Mouse (Mus musculus): Measurements from ENCODE around the gene Hsd17b1.
A peak's percentile ranks its signal among the peaks of the same experiment; 100 is the strongest.

The Hsd17b1 gene

DNA sequence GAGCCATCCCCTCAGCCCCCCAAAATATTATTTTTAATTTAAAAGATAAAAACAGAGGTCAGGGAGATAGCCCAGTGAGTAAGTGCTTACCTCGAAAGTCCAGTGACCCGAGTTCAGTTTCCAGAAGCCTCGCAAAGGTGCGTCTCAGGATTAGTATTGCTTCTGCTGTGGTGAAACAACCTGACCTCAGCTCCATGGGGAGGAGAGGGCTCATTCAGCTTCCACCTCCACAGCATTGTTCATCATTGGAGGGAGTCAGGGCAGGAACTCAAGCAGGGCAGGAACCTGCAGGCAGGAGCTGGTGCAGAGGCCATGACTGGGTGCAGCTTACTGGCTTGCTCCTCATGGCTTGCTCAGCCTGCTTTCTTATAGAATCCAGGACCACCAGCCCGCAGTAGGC, 17.2 kb upstream of the Hsd17b1 start:
- DNase-seq (ENCODE audit: low spot score in 2 of 2) = no peak

DNA sequence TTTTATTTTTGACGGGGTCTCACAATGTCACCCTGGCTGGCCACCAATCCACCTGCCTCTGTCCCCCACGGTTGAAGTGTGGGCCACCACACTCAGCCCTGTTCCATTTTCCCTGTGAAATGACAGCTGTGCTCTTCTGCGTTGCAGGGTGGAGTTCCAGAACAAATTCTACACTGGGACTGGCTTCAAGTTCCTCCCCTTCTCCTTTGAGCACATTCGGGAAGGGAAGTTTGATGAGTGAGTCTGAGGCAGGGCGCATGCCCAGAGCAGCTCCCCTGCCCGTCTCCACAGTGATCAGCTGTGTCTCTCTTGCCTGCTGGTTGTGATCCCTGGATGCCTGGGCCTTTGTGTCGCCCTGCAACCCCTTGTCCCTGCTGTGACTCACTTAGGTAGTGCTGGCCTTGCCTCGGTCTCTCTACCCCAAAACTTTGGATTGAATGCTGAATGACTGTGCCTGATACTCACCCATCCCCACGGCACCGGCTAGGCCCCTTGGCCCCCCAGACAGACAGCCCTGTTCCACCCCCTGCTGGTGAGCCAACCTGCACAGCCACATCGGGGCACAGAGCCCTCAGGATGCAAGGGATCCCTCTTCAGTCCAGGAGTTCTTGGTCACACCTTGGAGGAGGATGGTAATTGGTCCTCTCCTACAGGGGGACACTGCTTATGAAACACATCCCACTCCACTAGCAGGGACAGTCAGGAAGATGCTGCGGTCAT, 15.9 kb upstream of the Hsd17b1 start:
- DNase-seq (ENCODE audit: low spot score in 2 of 2) = no peak

DNA sequence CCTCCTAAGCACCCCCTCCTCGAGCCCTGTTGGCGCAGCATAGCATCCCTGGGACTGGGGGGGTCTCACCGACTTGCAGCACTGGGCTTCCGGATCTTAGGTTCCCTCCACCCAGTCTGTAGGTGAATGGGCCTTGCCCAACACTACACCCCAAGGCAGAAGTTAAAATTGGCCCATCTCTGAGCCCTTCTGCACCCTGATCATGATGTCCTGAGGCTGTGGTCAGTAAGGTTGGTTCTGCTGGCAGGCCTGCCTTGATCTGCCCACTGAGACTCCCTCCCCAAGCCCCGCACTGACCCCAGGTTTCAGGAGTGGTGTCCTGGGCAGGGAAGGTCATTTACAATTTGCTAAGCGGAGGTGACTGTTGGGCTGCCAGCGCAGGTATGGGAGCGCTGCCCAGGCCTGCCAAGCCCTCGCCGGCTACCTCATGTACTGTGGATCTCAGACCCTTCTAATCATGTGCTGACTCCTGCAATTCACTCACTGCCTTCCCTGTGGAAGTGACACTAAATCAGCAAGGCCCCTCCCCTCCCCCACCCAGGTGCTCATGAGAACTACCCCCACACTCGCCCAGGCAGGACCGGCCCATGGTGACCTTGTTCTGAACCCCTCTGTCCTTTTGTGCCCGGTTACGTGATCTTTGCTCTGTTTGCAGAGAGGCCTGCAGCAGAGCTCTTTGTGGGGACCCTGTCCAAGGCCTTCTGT, 15.1 kb upstream of the Hsd17b1 start:
- DNase-seq (ENCODE audit: low spot score in 2 of 2) = no peak

DNA sequence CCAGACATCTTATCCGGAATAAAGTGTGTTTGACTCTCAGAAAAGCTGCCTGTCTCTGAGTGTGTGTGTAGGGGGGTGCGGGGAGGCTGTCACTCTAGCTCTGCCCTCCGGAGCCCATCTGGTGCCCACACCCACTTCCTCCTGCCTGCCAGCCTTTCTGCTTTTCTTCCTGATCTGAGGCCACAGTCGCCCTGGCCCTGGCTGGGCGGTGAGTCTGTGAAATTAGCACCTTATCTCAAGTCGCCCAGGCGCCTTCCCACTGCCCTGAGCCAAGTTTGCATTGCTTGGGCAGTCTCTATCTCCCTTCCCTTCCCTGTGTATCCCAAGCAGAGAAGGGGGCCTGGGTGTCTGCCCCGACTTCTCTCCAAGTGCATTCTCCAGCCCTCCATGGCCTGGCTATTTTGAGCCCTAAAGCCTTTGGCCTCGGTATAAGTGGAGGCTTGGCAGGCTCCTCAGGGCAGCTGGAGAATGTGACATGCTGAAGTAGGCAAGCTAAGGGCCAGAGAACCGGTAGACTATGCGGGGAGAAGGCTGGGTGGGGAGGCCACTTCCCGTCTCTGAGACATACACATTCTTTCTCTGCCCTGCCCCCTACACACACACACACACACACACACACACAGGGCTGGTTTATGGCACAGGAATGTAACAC, 14.4 kb upstream of the Hsd17b1 start:
- DNase-seq (ENCODE audit: low spot score in 2 of 2) = peak in 1 of 2 experiments; percentile 42

DNA sequence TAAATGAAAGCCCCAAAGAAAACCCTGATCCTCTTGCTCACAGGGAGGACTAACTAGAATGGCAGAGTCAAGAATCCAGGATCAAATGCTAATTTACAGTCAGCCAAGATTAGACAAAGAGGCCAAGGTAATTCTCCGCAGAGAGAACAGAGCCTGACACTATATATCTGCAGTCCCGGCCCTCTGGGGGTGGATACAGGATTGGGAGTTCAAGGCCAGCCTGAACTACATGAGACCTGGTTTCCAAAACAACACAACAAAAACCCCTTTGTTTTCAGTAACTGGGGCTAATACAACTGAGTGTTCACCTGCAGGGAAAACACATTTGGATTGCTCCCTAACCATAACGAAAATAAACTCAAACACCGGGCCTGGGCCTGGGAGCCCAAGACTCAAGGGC, 13.7 kb upstream of the Hsd17b1 start:
- DNase-seq (ENCODE audit: low spot score in 2 of 2) = no peak

DNA sequence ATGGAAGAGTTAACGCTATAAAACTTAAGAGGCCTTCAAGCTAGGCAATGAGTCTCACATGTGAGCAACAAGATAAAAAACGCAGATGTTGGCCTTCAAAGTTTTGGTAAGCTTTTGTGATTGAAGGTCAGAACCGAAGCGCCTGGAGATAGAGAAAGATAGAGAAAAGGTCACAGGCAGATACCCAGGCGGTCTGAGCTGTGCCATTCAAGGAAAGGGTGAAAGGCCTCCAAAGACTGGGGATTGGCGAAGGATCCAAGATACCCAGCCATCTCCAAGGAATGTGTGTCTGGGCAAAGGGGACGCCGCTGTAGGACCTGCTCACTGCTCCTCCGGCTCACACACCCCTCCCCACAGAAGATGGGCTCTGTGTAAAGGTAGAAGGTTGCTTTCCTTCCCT, 13.2 kb upstream of the Hsd17b1 start:
- no peak for DNase-seq (ENCODE audit: low spot score in 2 of 2)

DNA sequence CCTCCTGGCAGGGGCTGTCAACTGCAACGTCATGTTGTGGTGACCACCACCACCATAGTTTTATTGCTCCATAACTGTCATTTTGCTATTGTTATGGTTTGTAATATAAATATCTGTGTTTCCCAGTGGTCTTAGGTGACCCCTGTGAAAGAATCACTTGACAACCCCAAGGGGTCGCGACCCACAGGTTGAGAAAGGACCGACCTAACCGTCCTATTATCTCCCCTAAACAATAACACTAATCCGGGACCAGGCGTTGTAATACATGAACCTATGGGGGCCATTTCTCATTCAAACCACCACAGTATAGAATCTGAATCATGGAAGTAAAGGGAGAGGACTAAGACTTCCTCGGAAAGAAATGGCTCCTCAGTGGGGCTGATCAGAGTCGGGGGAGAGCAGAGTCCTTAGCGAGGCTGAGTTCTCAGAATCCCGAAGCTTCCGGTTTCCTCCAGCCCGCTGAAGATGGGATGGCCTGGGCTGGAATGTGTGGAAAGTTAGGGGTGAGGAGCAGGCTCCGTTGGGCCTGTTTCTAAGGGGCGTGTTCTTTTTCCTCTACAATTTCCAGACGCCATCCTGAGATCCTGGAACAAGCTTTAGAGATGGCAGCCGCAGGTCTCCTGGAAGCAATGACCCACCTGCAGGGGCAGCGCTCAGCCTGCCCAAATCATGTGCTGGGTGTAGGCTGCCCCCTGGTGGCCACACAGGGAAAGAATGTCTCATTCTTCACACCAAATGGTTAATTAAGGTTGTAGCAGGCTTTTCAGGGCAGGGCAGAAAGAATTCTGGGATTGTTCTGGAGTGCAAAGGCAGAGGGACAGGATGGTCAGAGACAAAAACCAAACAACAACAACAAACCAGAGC, 11.4 kb upstream of the Hsd17b1 start:
- peak; percentile 72 to 88 for DNase-seq (ENCODE audit: low spot score in 2 of 2)

DNA sequence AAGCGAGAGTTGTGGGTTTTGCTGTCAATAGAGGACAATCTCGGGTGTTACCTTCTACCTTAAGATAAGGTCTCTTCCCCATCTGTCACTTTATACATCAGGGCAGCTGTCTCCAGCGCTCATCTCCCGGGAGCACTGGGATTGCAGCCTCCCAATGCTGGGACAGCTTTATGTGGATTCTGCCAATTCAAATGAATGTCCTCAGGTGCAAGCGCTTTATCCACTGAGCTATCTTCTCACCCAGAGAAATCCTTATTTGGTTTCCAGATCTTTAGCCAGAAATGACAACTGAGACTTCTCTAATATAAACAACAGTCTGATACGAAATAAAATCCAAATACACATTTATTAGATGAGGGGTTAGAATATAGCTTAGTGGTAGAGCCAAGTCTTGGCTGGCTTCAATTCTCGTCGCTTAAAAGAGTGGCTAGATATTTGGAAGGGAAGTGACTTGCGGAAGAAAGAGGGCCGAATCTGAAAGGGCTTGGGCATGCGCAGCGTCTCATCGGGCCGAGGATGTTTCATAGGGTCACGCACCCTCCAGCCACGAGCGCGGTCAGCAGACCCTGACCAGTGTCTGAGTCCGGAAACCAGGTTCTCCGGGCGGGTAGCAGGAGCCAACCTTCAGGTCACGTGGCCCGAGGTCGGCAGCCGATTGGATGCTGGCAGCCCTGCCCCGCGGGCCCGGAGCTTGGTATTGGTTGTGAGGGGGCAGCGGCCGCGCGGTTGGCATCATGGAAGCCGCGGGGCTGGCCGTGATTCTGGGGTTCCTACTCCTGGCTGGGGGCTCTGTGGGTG, 8.6 kb upstream of the Hsd17b1 start, which contains the start of gene Naglu:
TSS of gene Naglu (plus strand) at position 622 of the 798 bp plus-strand sequence.
- DNase-seq (ENCODE audit: low spot score in 2 of 2) = peak; percentile 91 to 96

DNA sequence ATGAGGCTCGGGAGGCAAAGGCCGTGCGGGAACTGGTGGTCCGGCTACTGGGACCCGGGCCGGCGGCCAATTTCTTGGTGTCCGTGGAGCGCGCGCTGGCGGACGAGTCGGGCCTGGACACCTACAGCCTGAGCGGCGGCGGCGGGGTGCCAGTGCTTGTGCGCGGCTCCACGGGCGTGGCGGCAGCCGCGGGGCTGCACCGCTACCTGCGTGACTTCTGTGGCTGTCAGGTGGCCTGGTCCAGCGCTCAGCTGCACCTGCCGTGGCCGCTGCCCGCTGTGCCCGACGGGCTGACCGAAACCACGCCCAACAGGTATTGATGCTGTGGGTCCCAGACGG, 8.1 kb upstream of the Hsd17b1 start:
- no peak for DNase-seq (ENCODE audit: low spot score in 2 of 2)

DNA sequence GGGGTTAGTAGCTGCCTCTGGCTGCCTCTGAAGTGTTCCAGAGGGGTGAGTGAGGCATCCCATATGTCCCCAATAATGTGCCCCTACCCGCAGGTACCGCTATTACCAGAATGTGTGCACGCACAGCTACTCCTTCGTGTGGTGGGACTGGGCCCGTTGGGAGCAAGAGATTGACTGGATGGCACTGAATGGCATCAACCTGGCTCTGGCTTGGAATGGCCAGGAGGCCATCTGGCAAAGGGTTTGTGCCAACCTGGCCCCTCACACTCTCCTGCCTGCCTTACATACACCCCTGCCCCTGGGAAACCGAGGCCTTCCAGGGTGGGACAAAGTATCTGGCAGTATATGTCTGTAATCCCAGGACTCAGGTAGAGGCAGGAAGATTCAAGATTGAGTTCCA, 7.2 kb upstream of the Hsd17b1 start:
- no peak for DNase-seq (ENCODE audit: low spot score in 2 of 2)

DNA sequence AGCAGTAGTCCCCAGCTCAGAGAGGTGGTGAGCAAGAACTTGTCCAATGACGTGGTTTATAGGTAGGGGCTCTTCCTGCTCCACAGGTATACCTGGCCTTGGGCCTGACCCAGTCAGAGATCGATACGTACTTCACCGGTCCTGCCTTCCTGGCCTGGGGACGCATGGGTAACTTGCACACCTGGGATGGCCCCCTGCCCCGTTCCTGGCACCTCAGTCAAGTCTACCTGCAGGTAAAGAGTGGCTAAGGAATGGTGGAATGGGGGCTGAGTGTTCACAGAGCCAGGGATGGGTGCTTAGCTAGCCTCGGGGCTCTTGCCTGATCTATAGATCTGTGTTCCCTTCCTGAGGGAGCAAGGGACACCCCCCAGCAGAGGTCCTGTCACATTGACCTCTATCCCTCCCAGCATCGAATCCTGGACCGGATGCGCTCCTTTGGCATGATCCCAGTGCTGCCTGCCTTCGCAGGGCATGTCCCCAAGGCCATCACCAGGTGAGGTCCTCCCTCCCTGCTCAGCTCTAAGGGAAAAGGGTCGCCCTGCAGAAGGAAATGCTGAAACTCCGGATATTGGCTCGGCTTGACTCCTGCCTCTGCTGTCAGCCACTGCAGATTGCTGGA, 6.3 kb upstream of the Hsd17b1 start:
- DNase-seq (ENCODE audit: low spot score in 2 of 2) = no peak

DNA sequence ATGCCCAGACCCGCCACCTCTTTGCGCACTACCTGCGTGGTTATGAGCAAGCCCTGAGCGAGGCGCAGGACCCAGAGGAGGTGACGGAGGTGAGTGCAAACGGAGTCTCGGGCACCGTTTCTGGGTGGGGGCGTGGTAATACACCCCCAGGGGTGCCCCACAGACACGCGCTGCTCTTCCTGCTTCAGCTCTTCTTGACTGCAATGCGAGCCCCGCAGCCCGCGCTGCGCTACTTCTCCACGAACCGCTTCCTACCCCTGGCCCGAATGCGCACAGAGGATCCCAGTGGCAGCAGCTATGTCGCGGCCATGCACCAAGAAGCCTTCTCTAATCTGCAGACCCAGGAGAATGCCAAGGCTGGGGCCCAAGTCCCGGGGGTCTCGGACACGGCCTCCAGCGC, 1.5 kb downstream of the Hsd17b1 start:
- DNase-seq (ENCODE audit: low spot score in 2 of 2) = no peak

DNA sequence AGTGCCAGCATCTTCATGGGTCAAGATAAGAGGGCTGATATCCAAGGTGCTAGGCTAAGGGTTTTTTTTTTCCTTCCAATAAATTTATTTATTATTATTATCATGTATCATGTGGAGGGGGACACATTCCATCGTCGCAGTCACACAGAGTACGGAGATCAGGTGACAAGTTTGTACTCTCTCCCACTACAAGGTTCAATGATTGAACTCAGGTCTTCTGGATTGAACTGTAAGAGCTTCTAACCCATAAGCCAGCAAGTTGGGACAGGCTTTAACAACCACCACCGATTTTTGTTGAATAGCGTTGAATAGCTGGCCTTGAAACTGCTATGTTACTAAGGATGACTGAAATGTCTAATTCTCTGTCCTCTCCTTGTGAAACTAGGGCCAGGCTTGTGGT, 2.2 kb downstream of the Hsd17b1 start:
- no peak for DNase-seq (ENCODE audit: low spot score in 2 of 2)

DNA sequence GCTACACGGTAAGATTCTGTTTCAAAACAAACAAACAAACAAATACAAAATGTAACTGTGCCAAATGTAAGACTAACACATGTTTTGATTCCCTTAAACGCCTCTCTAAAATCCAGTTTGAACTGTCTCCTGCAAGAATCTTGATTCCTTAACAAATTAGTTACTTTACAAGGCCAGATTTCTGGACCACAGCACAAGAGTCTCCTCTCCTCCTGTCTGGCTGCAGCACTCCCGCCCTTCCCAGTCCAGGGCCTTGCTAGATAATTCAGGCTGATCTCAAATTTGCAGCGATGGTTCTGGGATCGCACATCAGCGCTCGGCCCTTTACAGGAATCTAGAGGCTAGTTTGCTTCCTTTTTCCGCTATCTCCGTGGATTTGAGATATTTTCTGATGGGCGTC, 3.4 kb downstream of the Hsd17b1 start:
- no peak for DNase-seq (ENCODE audit: low spot score in 2 of 2)

DNA sequence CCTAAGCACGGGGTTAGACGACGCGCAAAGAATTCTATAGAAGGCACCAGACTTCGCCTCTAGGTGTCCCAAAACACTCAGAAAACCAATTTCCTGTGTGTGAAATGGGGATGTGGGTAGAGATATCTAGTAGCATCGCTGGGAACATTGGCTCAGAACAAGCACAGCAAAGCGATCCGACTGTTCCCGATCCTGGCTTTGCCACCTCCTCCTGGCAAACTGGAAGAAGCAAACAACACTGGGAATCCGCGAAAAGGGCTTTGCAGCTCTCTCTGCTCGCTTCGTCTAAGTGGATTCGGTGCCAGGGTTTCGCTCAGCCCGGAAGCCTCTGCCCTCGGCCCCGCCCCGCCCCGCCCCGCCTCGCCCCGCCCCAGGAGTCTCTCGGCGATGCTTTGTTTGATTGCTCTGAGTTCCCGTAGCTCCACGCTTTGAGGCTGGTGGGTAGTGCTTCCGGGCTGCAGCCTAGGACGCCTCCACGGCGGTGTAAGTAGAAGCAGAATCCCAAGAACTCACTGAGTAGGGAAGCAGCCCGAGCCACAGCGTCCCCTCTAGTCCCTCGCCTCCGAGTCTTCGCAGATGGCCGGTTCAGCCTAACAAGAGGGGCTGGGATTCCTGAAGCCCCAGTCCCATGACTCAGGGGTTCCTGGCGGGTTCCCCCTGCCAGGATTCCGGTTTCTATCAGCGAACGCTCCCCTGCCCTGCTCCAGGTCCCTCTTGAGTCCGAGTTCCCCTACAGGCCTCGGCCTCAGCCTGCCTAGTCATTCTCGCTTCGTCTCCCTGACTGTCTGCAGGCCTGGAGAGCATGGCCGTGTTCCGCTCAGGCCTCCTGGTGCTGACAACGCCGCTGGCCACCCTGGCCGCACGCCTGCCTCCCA, 4.2 kb downstream of the Hsd17b1 start, which contains the start of gene Coasy:
TSS of gene Coasy (plus strand) at position 358 of the 875 bp plus-strand sequence.
- DNase-seq (ENCODE audit: low spot score in 2 of 2) = peak; percentile 57 to 84

DNA sequence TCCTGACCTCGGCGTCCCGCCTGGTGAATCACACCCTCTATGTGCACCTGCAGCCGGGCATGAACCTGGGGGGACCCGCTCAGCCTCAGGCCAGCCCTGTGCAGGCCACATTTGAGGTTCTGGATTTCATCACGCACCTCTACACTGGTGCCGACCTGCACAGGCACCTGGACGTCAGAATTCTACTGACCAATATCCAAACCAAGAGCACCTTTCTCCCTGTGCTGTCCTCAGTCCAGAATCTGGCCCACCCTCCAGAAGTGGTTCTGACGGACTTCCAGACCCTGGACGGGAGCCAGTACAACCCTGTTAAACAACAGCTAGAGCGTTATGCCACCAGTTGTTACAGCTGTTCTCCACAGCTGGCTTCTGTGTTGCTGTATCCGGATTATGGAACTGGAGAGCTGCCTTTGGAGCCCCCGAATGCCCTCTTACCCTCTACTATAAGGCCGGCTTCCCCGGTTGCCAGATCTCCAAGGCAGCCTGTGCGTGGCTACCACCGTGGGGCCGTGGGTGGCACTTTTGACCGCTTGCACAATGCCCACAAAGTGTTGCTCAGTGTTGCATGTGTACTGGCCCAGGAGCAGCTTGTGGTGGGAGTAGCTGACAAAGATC, 5.0 kb downstream of the Hsd17b1 start:
- no peak for DNase-seq (ENCODE audit: low spot score in 2 of 2)

DNA sequence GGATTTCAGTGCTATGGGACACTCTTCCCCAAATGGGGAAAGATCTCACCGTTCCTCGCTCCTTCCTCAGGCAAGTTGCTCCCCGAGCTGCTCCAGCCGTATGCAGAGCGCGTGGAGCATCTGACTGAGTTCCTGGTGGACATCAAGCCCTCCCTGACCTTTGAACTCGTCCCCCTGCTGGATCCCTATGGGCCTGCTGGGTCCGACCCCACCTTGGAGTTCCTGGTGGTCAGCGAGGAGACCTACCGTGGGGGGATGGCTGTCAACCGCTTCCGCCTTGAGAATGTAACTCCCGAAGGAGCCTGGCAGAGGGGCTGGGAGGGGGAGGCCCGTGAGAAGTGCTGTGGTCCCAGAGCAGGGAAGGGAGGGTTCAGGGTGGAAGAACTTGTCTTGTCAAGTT, 6.0 kb downstream of the Hsd17b1 start:
- no peak for DNase-seq (ENCODE audit: low spot score in 2 of 2)

DNA sequence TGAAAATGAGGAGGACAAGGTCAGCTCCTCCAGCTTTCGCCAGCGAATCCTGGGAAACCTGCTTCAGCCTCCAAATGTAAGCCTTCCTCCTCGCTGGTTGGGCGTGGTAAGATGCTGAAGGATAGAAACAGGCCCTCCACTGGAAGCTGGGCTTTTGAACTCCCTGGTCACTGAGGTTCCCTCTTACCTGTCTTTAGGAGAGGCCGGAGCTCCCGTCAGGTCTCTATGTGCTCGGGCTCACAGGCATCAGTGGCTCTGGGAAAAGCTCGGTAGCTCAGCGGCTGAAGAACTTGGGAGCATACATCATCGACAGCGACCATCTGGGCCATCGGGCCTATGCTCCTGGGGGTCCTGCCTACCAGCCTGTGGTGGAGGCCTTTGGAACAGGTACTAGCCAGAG, 6.6 kb downstream of the Hsd17b1 start:
- DNase-seq (ENCODE audit: low spot score in 2 of 2) = no peak

DNA sequence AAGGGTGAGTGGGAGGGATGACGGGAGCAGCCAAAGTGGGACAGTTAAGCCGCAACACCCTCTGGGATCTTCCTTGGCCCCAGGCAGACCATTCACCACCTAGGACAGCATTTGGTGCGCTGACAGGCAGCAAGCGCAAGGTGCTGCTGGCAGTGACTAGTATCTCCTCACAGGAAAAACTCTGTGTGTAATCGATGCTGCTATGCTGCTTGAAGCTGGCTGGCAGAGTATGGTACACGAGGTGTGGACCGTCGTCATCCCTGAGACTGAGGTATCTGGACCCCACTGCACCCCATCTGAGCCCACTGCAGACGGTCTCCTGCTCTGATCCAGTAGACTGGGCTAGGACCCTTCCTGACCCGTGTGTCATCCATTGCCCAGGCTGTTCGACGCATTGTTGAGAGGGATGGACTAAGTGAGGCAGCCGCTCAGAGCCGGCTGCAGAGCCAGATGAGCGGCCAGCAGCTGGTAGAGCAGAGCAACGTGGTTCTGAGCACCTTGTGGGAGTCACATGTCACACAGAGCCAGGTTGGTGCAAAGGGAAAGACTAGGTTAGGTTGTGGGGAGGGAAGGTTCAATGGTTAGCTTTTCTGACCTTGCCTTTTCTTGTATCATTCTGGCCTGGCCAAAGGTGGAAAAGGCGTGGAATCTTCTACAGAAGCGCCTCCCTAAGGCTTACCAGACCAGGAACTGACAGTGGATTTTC, 7.6 kb downstream of the Hsd17b1 start:
- DNase-seq (ENCODE audit: low spot score in 2 of 2) = no peak

All from cerebellum, postnatal 4 days (tissue).